Mouse (Mus musculus) right cerebral cortex, postnatal 25 days (tissue): ENCODE results near the gene Amdhd1.

Experiments used
- DNase-seq: peaks from one replicate; pipeline ENCODE4 v3.0.0; 2022

Amdhd1 gene

GRCm38 (mm10) chr10:93538818-93539217 is 1.0 kb downstream of the Amdhd1 start:
- DNase-seq, result no peak

- DNase-seq, result no peak
Measured at GRCm38 (mm10) chr10:93538287-93538686, 1.5 kb downstream of the Amdhd1 start.

GRCm38 (mm10) chr10:93525329-93525728 is 14.5 kb downstream of the Amdhd1 start:
- DNase-seq, result no peak

- DNase-seq, result no peak
Measured at GRCm38 (mm10) chr10:93520994-93521393, 18.8 kb downstream of the Amdhd1 start.

- no peak for DNase-seq
Measured at GRCm38 (mm10) chr10:93519756-93520155, 20.1 kb downstream of the Amdhd1 start.

GRCm38 (mm10) chr10:93519159-93519558 is 20.7 kb downstream of the Amdhd1 start:
- DNase-seq, result no peak

GRCm38 (mm10) chr10:93518620-93519019 is 21.2 kb downstream of the Amdhd1 start:
- no peak for DNase-seq

- no peak for DNase-seq
Measured at GRCm38 (mm10) chr10:93518186-93518585, 21.6 kb downstream of the Amdhd1 start.

- no peak for DNase-seq
Measured at GRCm38 (mm10) chr10:93517754-93518153, 22.1 kb downstream of the Amdhd1 start.

GRCm38 (mm10) chr10:93515927-93516326 is 23.9 kb downstream of the Amdhd1 start:
- DNase-seq, result no peak

GRCm38 (mm10) chr10:93515419-93515818 is 24.4 kb downstream of the Amdhd1 start:
- DNase-seq, result no peak

GRCm38 (mm10) chr10:93509532-93510153 is 30.2 kb downstream of the Amdhd1 start:
- DNase-seq, result no peak

GRCm38 (mm10) chr10:93508383-93508970 is 31.4 kb downstream of the Amdhd1 start:
- no peak for DNase-seq

- DNase-seq, result no peak
Measured at GRCm38 (mm10) chr10:93501346-93501745, 38.5 kb downstream of the Amdhd1 start.

GRCm38 (mm10) chr10:93500864-93501263 is 39.0 kb downstream of the Amdhd1 start:
- no peak for DNase-seq

GRCm38 (mm10) chr10:93490451-93490850 is 49.4 kb downstream of the Amdhd1 start:
- DNase-seq, result no peak

GRCm38 (mm10) chr10:93488828-93489226 is 51.0 kb downstream of the Amdhd1 start:
- no peak for DNase-seq

GRCm38 (mm10) chr10:93488066-93488827 is 51.6 kb downstream of the Amdhd1 start, which contains the start of gene Hal:
Gene Hal, plus strand, starts transcription at chr10:93488768.
- no peak for DNase-seq

GRCm38 (mm10) chr10:93486622-93487021 is 53.2 kb downstream of the Amdhd1 start:
- DNase-seq, result peak; percentile 23

- peak; percentile 11 for DNase-seq
Measured at GRCm38 (mm10) chr10:93485055-93485691, 54.7 kb downstream of the Amdhd1 start.

GRCm38 (mm10) chr10:93484511-93484910 is 55.3 kb downstream of the Amdhd1 start:
- DNase-seq, result no peak
